Mouse (Mus musculus) embryonic facial prominence, embryonic 10.5 days (tissue): Measurements from ENCODE around the gene Ms4a4a. TPM values are rescaled to one million over a fixed set of nuclear protein-coding genes. Genes with fewer than 3 reads are reported as not detected.
A peak's percentile ranks its signal among the peaks of the same experiment; 100 is the strongest.

Experiments
- DNase-seq: peaks from one replicate; pipeline ENCODE4 v3.0.0-alpha.2; 2017; ENCODE audit warnings: low spot score
- H3K27ac ChIP-seq: fragments of 300-500 bp; sonication (generic); replicated peaks from 2 replicates; pipeline ENCODE4 v1.5.1; 2016; ENCODE audit warnings: mild to moderate bottlenecking
- H3K27me3 ChIP-seq: fragments of 300-500 bp; sonication (generic); replicated peaks from 2 replicates; pipeline ENCODE4 v1.6.1; 2016; ENCODE audit warnings: low read depth, mild to moderate bottlenecking; ENCODE audit not compliant: poor library complexity, severe bottlenecking
- H3K36me3 ChIP-seq: fragments of 300-500 bp; sonication (generic); replicated peaks from 2 replicates; pipeline ENCODE4 v1.6.1; 2016; ENCODE audit warnings: mild to moderate bottlenecking, moderate library complexity
- H3K4me1 ChIP-seq: fragments of 300-500 bp; sonication (generic); 2 replicates; pipeline ENCODE4 v1.6.1; 2016
- H3K4me3 ChIP-seq: fragments of 300-500 bp; sonication (generic); 2 replicates; pipeline ENCODE4 v1.5.1; 2016; ENCODE audit warnings: mild to moderate bottlenecking, moderate library complexity
- H3K9me3 ChIP-seq: fragments of 300-500 bp; sonication (generic); 2 replicates; pipeline ENCODE4 v1.6.1; 2016; ENCODE audit warnings: mild to moderate bottlenecking
- WGBS: fragments of 180-500 bp; shearing (Covaris S2); methylation state at CpG from one replicate; pipeline ENCODE4 v1.1.7; 2016; 5-methylcytosine and 5-hydroxymethylcytosine counted together
- polyA plus RNA-seq: library from polyadenylated mRNA; unstranded; fragments of >200 nt; fragmentation: Nextera tagmentation; extraction: Ambion mirVana; gene quantifications from 2 replicates; pipeline ENCODE4 v1.2.1, GENCODE M21; 2016

Ms4a4a gene
- polyA plus RNA-seq, result 0.93 and 1.9 TPM in 2 replicates

DNA sequence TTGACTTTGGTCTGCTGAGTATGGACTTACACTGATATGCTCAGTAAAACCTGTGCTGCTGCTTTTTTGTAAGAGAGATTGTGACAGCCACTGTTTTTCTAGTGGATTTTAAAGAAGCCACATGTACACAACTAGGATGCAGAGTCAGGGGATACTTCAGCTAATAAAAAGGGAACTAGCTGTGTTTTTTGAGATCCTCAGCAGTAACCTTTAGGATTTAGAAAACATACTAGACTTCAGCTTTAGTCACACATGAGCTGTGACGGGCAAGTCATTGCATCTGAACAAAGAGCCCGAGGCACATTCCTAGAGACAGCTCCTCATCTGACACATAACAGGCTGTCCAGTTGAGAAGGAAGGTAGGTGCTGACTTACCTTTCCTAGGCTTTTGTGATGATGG is at the start of gene Ms4a4a:
TSS of gene Ms4a4a (plus strand) at position 251 of the 400 bp plus-strand sequence.
- H3K9me3 ChIP-seq, result no peaks in the 10 kb centered on the region
- H3K4me1 ChIP-seq, result no peaks in the 10 kb centered on the region
- H3K4me3 ChIP-seq, result no peak within 1 kb of the TSS
- no peak within 1 kb of the TSS for H3K27ac ChIP-seq
- WGBS, result 63% methylated on average over 2 of the region's 2 CpGs
- H3K27me3 ChIP-seq, result no peaks in the 10 kb centered on the region
- no peaks in the 10 kb centered on the region for H3K36me3 ChIP-seq
- DNase-seq, result no peak

DNA sequence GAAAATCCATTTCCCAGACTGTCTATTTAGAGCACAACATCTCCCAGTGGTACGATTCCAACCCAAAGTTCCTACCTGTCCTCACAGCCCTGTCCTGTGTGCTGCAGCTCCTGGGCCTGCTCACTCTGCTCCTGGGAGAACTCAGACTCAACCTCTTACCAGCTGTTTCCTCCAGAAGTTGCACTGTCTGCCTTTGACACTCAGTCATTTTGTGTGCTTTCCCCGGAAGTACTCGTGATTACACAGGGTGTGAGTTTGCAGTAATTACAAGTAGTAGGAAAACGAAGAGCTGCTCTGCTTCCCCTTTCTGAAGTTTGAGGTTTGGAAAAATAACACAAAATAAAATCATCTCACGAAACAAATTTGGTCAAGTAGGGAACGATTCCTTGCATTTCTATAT is 39.4 kb upstream of the Ms4a4a start, which contains the start of gene Ms4a7:
TSS of gene Ms4a7 (minus strand) at position 215 of the 400 bp plus-strand sequence.
- DNase-seq, result no peak
- H3K36me3 ChIP-seq, result no peaks in the 10 kb centered on the region
- H3K27ac ChIP-seq, result no peak within 1 kb of the TSS
- H3K27me3 ChIP-seq, result no peaks in the 10 kb centered on the region
- no peaks in the 10 kb centered on the region for H3K9me3 ChIP-seq
- no peak within 1 kb of the TSS for H3K4me3 ChIP-seq
- WGBS, result 88% methylated on average over 6 of the region's 6 CpGs
- no peaks in the 10 kb centered on the region for H3K4me1 ChIP-seq

DNA sequence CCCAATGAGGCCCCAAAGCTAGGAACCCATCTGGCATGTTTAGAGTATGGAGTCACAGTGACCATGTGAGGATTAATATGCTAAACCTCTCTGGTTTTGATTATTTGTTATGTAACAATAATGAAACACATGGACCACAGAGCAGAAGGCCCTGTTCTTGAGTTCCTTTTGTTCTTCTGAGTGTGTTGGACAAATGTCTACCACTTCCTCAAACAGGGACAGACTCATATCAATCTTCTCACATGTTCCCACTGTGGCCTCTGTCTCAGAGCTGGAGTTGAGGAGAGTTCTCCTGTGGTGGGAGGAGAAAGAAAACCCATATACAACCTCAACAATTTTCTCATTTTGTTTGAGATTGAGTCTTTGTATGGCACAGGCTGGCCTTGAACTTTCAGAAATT is 32.2 kb upstream of the Ms4a4a start:
- Histone ChIP-seq H3K9me3 (no peaks in the 10 kb centered on the region), H3K27me3 (no peaks in the 10 kb centered on the region), H3K4me3 (no peak overlapping the region), H3K36me3 (no peaks in the 10 kb centered on the region), H3K4me1 (peaks cover 4% of the 10 kb centered on the region; the same call in 1 of the 2 replicates), H3K27ac (no peak overlapping the region)
- no peak for DNase-seq

DNA sequence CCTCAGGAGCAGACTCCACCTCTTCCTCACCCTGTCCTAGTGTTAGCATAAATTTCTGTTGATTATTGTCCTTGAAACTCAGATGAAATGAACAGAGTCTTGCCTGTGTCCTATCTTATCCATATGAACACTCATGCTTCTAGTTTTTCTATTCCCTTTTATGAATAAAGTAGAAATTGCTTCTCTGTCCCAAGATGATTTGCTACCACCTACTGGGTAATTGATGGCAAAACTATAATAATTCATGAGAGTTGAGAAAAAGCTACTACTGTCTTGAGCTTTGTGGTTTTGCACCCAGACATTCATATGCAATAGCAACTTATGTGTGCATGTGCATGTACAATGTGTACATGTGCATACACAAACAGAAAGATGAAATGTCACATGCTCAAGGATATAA is 31.3 kb upstream of the Ms4a4a start:
- Histone ChIP-seq H3K4me1 (peaks cover 4% of the 10 kb centered on the region; the same call in 1 of the 2 replicates), H3K27me3 (no peaks in the 10 kb centered on the region), H3K36me3 (no peaks in the 10 kb centered on the region), H3K9me3 (no peaks in the 10 kb centered on the region), H3K4me3 (no peak overlapping the region), H3K27ac (no peak overlapping the region)
- DNase-seq, result no peak

DNA sequence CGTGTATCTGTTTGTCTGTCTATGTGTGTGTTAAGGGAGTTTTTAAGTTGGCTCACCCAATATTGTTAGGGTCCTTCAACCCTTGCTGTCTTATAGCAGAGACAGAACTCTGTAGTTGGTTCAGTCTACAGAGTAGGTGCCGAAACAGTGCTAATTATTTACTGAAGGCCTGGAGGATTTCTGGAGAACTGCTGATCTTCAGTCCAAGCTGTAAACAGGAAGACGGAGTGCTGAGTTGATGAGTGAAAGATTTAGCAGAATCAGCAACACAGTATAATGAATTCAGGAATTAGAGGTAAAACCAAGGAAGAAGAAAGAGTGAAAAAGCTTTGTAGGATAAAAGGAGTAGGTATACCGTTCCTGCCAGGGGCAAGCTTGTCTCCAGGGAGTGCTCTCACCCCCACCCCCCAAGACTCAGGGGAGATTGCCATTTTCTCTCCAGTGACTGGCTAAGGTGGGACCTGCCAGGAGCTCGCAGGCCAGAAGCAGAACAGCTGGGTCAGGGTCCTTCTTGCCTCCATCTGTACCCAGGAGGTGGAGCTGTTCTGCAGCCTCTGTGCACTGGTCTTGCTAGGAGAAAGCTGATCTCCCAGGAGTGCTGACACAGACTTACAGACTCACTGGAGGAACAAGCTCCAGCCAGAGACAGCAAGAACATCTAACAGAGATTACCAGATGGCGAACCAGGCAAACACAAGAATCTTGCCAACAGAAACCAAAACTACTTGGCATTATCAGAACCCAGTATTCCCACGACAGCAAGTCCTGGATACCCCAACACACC is 25.4 kb upstream of the Ms4a4a start:
- 66% methylated on average over 7 of the region's 7 CpGs for WGBS
- Histone ChIP-seq H3K4me3 (no peak overlapping the region), H3K27ac (no peak overlapping the region), H3K9me3 (no peaks in the 10 kb centered on the region), H3K36me3 (no peaks in the 10 kb centered on the region), H3K4me1 (peaks cover 4% of the 10 kb centered on the region; the same call in 1 of the 2 replicates), H3K27me3 (no peaks in the 10 kb centered on the region)
- peak; percentile 12 for DNase-seq

DNA sequence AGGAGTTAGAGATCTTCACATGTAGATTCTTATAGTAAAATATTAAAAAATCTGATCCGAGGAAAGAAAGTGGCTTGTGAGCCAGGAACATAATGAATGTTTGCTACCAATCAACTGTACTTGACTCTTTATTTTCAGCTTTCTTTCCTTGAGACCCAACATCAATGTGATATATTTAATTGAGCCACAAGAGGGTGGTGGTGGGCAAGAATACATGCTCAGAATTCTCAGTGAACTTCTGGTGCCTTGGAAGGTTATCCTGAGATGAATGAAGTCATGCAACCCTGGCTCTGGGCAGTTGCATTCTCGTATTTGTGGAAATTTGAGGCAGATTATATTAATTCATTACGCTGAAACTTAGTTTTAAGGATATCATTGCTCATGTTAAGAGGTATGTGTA is 23.4 kb upstream of the Ms4a4a start:
- Histone ChIP-seq H3K27ac (no peak overlapping the region), H3K27me3 (no peaks in the 10 kb centered on the region), H3K36me3 (no peaks in the 10 kb centered on the region), H3K4me1 (peaks cover 4% of the 10 kb centered on the region; the same call in 1 of the 2 replicates), H3K9me3 (no peaks in the 10 kb centered on the region), H3K4me3 (no peak overlapping the region)
- DNase-seq, result no peak
- WGBS, result 64% methylated on average over 3 of the region's 3 CpGs

DNA sequence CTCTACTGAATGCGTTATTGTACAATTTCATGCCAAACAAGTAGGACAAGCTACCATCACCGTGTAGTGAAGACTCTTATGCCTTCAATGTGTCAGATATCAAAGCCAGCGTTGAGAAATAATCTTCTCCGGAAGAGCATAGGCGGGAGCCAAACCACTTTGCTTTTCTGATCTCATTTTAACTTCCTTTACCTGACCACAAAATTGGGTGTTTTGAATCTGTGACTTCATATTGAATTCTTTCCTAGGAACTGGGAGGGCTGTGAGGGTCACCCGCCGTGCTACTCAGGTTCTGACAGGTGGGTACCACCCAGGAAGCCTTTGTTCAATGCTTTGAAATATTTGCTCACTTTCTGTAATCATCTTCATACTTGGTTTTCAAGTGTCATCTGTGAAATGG is 19.6 kb upstream of the Ms4a4a start:
- Histone ChIP-seq H3K36me3 (no peaks in the 10 kb centered on the region), H3K27ac (no peak overlapping the region), H3K9me3 (no peaks in the 10 kb centered on the region), H3K4me1 (no peaks in the 10 kb centered on the region), H3K27me3 (no peaks in the 10 kb centered on the region), H3K4me3 (no peak overlapping the region)
- WGBS, result 86% methylated on average over 7 of the region's 7 CpGs
- no peak for DNase-seq

DNA sequence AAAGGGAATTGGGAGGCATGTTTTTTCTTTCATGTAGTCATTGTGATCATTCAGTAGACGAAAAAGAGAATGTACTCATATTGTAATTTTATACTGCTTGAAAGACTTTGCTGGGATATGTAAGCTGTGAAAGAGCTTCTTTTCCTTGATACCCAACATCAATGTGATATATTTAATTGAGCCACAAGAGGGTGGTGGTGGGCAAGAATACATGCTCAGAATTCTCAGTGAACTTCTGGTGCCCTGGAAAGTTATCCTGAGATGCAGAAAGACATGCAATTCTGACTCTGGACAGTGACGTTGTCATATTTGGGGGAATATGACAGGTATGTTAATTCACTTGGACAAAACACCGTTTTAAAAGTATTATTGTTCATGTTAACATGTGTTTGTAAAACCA is 15.2 kb upstream of the Ms4a4a start:
- Histone ChIP-seq H3K27ac (no peak overlapping the region), H3K27me3 (no peaks in the 10 kb centered on the region), H3K4me3 (no peak overlapping the region), H3K9me3 (no peaks in the 10 kb centered on the region), H3K4me1 (no peaks in the 10 kb centered on the region), H3K36me3 (no peaks in the 10 kb centered on the region)
- no peak for DNase-seq
- WGBS, result 65% methylated on average over 3 of the region's 3 CpGs

DNA sequence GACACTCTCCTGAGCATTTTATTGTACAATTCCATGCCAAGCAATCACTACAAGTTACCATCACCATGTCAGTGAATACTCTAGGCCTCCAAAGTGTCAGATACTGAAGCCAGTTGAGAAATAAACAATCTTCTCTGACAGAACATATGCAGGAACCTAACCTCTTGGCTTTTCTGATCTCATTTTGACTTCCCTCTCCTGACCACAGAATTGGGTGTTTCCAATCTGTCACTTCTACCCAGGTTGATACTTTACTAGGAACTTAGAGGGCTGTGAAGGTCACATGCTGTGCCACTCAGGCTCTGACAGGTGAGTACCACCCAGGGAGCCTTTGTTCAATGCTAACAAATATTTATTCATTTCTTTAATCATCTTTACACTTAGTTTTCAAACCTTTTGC is 13.3 kb upstream of the Ms4a4a start:
- H3K36me3 ChIP-seq, result no peaks in the 10 kb centered on the region
- no peak for DNase-seq
- no peaks in the 10 kb centered on the region for H3K27me3 ChIP-seq
- no peak overlapping the region for H3K27ac ChIP-seq
- H3K4me3 ChIP-seq, result no peak overlapping the region
- no peaks in the 10 kb centered on the region for H3K4me1 ChIP-seq
- no peaks in the 10 kb centered on the region for H3K9me3 ChIP-seq

DNA sequence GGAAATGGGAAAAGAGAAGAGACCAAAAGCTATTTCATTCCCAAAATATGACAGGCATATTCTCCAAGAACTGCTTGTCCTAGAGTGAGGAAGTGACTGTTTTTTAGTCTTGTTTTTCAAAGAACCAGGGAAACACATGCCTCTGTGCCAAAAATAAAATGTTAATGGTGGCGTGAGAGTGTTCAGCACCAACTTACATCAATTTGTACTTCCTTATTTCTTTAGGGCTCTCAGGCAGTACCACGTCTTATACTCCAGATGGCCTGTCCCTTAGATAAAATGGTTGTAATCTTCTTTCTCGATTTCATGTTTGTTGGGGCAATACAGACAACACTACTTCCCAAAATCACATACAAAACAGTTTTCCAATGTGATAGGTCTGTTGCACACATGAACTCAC is 7.0 kb upstream of the Ms4a4a start:
- Histone ChIP-seq H3K4me1 (no peaks in the 10 kb centered on the region), H3K9me3 (no peaks in the 10 kb centered on the region), H3K4me3 (no peak overlapping the region), H3K27ac (no peak overlapping the region), H3K36me3 (no peaks in the 10 kb centered on the region), H3K27me3 (no peaks in the 10 kb centered on the region)
- WGBS, result 88% methylated on average over 3 of the region's 3 CpGs
- DNase-seq, result no peak

DNA sequence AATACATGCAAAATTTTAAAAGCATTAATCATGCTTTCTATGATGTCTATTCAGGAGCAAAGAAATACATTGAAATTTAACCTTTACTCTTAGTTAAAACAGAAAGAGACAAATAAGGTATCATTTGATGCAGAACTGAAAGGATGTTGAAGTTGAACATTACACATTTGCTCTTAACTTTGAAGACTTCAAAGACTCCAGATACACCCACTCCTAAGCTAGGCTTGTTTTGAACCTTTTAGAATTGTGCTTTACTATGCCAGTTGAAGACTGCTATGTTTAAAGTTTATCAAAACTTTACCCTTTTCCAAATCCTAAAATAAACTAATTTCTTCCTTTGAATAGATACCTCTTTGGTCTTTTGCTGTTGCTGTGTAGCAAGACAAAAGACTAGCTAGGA is 4.1 kb upstream of the Ms4a4a start:
- Histone ChIP-seq H3K9me3 (no peaks in the 10 kb centered on the region), H3K27me3 (no peaks in the 10 kb centered on the region), H3K36me3 (no peaks in the 10 kb centered on the region), H3K27ac (no peak overlapping the region), H3K4me3 (no peak overlapping the region), H3K4me1 (no peaks in the 10 kb centered on the region)
- no peak for DNase-seq

DNA sequence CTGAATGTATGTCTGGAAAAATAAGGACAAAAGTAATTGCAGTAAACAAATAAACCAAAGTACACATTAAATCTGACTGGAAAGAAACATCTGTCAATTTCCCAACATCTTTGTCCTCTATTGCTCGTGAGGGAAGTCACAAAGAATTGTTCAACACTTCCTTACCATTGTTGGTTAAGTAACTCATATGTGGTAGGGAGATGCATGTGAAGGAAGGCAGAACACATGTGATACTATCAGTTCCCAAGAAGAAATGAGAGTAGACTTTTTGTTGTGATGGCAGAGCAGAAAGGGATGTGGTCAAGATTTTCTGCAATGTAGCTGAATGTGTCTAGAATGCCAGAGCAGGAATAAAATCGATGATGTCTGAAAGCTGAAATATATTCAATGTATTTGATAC is 1.1 kb downstream of the Ms4a4a start:
- Histone ChIP-seq H3K27ac (no peak overlapping the region), H3K36me3 (no peaks in the 10 kb centered on the region), H3K9me3 (no peaks in the 10 kb centered on the region), H3K4me1 (no peaks in the 10 kb centered on the region), H3K4me3 (no peak overlapping the region), H3K27me3 (no peaks in the 10 kb centered on the region)
- WGBS, result 80% methylated on average over 2 of the region's 2 CpGs
- no peak for DNase-seq

DNA sequence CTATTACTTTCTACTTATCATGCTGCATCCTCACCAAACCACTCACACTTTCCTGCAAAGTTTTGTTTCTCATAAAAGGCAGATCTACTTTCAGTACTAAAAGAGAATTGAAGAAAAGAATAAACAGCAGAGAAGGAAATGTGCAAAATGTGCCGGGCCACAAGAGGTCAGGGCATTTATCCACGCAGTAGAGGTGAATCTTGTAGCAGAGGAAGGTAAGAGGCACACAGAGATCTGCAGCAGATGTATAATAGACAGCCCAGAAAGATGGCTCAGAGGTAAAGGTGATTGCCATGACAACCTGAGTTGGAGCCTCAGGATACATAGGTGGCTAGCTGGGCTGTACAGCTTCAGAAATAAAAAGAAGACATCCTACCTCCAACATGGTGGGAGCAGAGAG is 11.8 kb downstream of the Ms4a4a start:
- WGBS, result 78% methylated on average over 2 of the region's 2 CpGs
- H3K4me3 ChIP-seq, result no peak overlapping the region
- H3K9me3 ChIP-seq, result no peaks in the 10 kb centered on the region

More for the DNA sequence above, 11.8 kb downstream of the Ms4a4a start:
- H3K36me3 ChIP-seq, result no peaks in the 10 kb centered on the region
- DNase-seq, result no peak
- H3K27ac ChIP-seq, result no peak overlapping the region
- no peaks in the 10 kb centered on the region for H3K27me3 ChIP-seq
- no peaks in the 10 kb centered on the region for H3K4me1 ChIP-seq
